Mouse (Mus musculus) bone marrow, adult 2 months (tissue): ENCODE measurements around the gene Slc25a13.

Source experiments
- CTCF ChIP-seq: fragments of 200-500 bp; IDR thresholded peaks from 2 replicates; pipeline ENCODE4 v1.5.1; 2011; ENCODE audit warnings: low read length, control low read depth; ENCODE audit not compliant: control insufficient read depth, insufficient read depth
- POLR2A ChIP-seq: fragments of 200-500 bp; IDR thresholded peaks from 2 replicates; pipeline ENCODE4 v1.6.1; 2011; ENCODE audit warnings: low read depth, mild to moderate bottlenecking, control low read depth, low read length, borderline replicate concordance; ENCODE audit not compliant: control insufficient read depth

GRCm38 (mm10) chr6:6004756-6005485 lies 212.1 kb downstream of the Slc25a13 start:
- TF ChIP-seq CTCF, result no peak
- TF ChIP-seq POLR2A, result no peak
